In genomic region chr7:35746686-35747396, GRCm38 (mm10) we compare ENCODE assay signal across 18 mouse cellular contexts. TPM values are rescaled to one million over a fixed set of nuclear protein-coding genes. Genes with fewer than 3 reads are reported as not detected.
A peak's percentile ranks its signal among the peaks of the same experiment; 100 is the strongest.
DNase-seq lines count a peak whose midpoint lies in the region; ATAC-seq lines count a peak whose summit lies in the region.
"Had no signal": no experiment of that assay in that cellular context is flagged by ENCODE, and none has a peak within 500 bp of the region (broad histone marks: within the 10 kb centered on the region; RNA-seq: fewer than 3 reads in every experiment).

No protein-coding gene starts in this region.

- DNase-seq in forebrain, embryonic 10.5 days (ENCODE audit: extremely low spot score, low spot score): no peak
- no peak for DNase-seq in forebrain, embryonic 14.5 days (ENCODE audit: low spot score)
- DNase-seq in kidney, adult 8-10 months: peak; percentile 25 to 30
- no peak for DNase-seq in midbrain, embryonic 10.5 days (ENCODE audit: low spot score)
- DNase-seq in ZHBTc4 (ENCODE audit: low read depth, low spot score): peak; percentile 52
- DNase-seq in left cerebral cortex, postnatal 14 days (ENCODE audit: low spot score in 2 of 2): no peak
- DNase-seq: adrenal gland, adult 2 months; adrenal gland, postnatal 36 days; cerebellum, adult 2 months; gastrocnemius, postnatal 10 days; heart, adult 18-20 months; heart, postnatal 10 days had no signal

- H3K4me1 ChIP-seq in forebrain, embryonic 10.5 days: peaks cover 16% of the 10 kb centered on the region
- no peaks in the 10 kb centered on the region for H3K4me1 ChIP-seq in forebrain, embryonic 14.5 days (ENCODE audit: control insufficient read depth, insufficient read depth, low read length)
- peaks cover 5% of the 10 kb centered on the region; the same call in 1 of the 2 replicates for H3K4me1 ChIP-seq in kidney, embryonic 16.5 days (ENCODE audit: insufficient read depth, low read length)
- H3K4me1 ChIP-seq in midbrain, embryonic 10.5 days: peaks cover 21% of the 10 kb centered on the region
- H3K4me1 ChIP-seq in midbrain, embryonic 16.5 days (ENCODE audit: control insufficient read depth, insufficient read depth, low read length): no peaks in the 10 kb centered on the region

- H3K27ac ChIP-seq in forebrain, embryonic 10.5 days: peak overlapping the region; percentile 44; the same call in 1 of the 2 replicates
- H3K27ac ChIP-seq in forebrain, embryonic 14.5 days (ENCODE audit: low read depth, low read length): no peak overlapping the region
- no peak overlapping the region for H3K27ac ChIP-seq in kidney, embryonic 16.5 days (ENCODE audit: low read length)
- H3K27ac ChIP-seq in midbrain, embryonic 10.5 days (replicated peaks): peak overlapping the region; percentile 55
- no peak overlapping the region for H3K27ac ChIP-seq in midbrain, embryonic 16.5 days (ENCODE audit: low read length)
- H3K27ac ChIP-seq: forebrain, embryonic 13.5 days; heart, embryonic 10.5 days; hindbrain, embryonic 13.5 days; hindbrain, postnatal 0 days had no signal

- peaks cover 94% of the 10 kb centered on the region for H3K36me3 ChIP-seq in forebrain, embryonic 10.5 days (replicated peaks)
- H3K36me3 ChIP-seq in forebrain, embryonic 14.5 days (ENCODE audit: control insufficient read depth, insufficient read depth, low read length): peaks cover 81% of the 10 kb centered on the region
- peaks cover 31% of the 10 kb centered on the region for H3K36me3 ChIP-seq in kidney, embryonic 16.5 days (ENCODE audit: insufficient read depth, low read length)
- H3K36me3 ChIP-seq in midbrain, embryonic 10.5 days: peaks cover 99% of the 10 kb centered on the region
- H3K36me3 ChIP-seq in midbrain, embryonic 16.5 days (ENCODE audit: control insufficient read depth, insufficient read depth, low read length): peaks cover 14% of the 10 kb centered on the region

- peaks cover 8% of the 10 kb centered on the region; the same call in 1 of the 2 replicates for H3K9me3 ChIP-seq in forebrain, embryonic 10.5 days
- no peaks in the 10 kb centered on the region for H3K9me3 ChIP-seq in forebrain, embryonic 14.5 days (replicated peaks; ENCODE audit: control insufficient read depth, low read length)
- no peaks in the 10 kb centered on the region; the same call in 1 of the 2 replicates for H3K9me3 ChIP-seq in kidney, embryonic 16.5 days (ENCODE audit: low read length)
- no peaks in the 10 kb centered on the region for H3K9me3 ChIP-seq in midbrain, embryonic 10.5 days (replicated peaks)
- no peaks in the 10 kb centered on the region for H3K9me3 ChIP-seq in midbrain, embryonic 16.5 days (replicated peaks; ENCODE audit: control insufficient read depth, low read length, poor library complexity, severe bottlenecking)
- H3K9me3 ChIP-seq: forebrain, embryonic 13.5 days; heart, embryonic 10.5 days; hindbrain, embryonic 13.5 days had no signal

- 90% methylated on average over 12 of the region's 12 CpGs for WGBS in forebrain, embryonic 10.5 days
- WGBS in forebrain, embryonic 14.5 days: 90% methylated on average over 12 of the region's 12 CpGs
- WGBS in kidney, embryonic 16.5 days: 79% methylated on average over 12 of the region's 12 CpGs
- 79% methylated on average over 12 of the region's 12 CpGs for WGBS in midbrain, embryonic 10.5 days
- 75% methylated on average over 12 of the region's 12 CpGs for WGBS in midbrain, embryonic 16.5 days

- H3K9ac ChIP-seq in forebrain, embryonic 14.5 days (ENCODE audit: low read length): no peak overlapping the region
- H3K9ac ChIP-seq in kidney, embryonic 16.5 days (replicated peaks; ENCODE audit: low read length): no peak overlapping the region
- H3K9ac ChIP-seq in midbrain, embryonic 16.5 days (ENCODE audit: low read depth, low read length): no peak overlapping the region
- H3K9ac ChIP-seq: forebrain, embryonic 13.5 days; hindbrain, embryonic 13.5 days had no signal

- peaks cover 61% of the 10 kb centered on the region for H3K27me3 ChIP-seq in forebrain, embryonic 10.5 days (ENCODE audit: poor library complexity, severe bottlenecking)
- no peaks in the 10 kb centered on the region for H3K27me3 ChIP-seq in forebrain, embryonic 14.5 days (replicated peaks; ENCODE audit: control insufficient read depth, insufficient read depth, low read length)
- no peaks in the 10 kb centered on the region for H3K27me3 ChIP-seq in kidney, embryonic 16.5 days (ENCODE audit: insufficient read depth, low read length)
- no peaks in the 10 kb centered on the region for H3K27me3 ChIP-seq in midbrain, embryonic 10.5 days (ENCODE audit: low read depth, poor library complexity, severe bottlenecking)
- no peaks in the 10 kb centered on the region for H3K27me3 ChIP-seq in midbrain, embryonic 16.5 days (ENCODE audit: control insufficient read depth, insufficient read depth, low read depth, low read length)
- H3K27me3 ChIP-seq: forebrain, embryonic 13.5 days; hindbrain, embryonic 13.5 days had no signal

- intact Hi-C loops in left cerebral cortex, postnatal 14 days (cut with DNase I): no loop called here

- no peak overlapping the region for H3K4me3 ChIP-seq in forebrain, embryonic 10.5 days
- no peak overlapping the region for H3K4me3 ChIP-seq in forebrain, embryonic 14.5 days (ENCODE audit: low read depth, low read length)
- H3K4me3 ChIP-seq in kidney, embryonic 16.5 days (ENCODE audit: low read length): no peak overlapping the region
- no peak overlapping the region for H3K4me3 ChIP-seq in midbrain, embryonic 10.5 days
- no peak overlapping the region for H3K4me3 ChIP-seq in midbrain, embryonic 16.5 days (ENCODE audit: low read depth, low read length)
- H3K4me3 ChIP-seq: forebrain, embryonic 13.5 days; heart, embryonic 10.5 days; hindbrain, embryonic 13.5 days had no signal

- no peak for ATAC-seq in forebrain, embryonic 14.5 days
- ATAC-seq in kidney, embryonic 16.5 days (ENCODE audit: low FRiP score, low TSS enrichment): no peak
- no peak for ATAC-seq in midbrain, embryonic 16.5 days
- ATAC-seq: forebrain, embryonic 13.5 days; hindbrain, postnatal 0 days had no signal

- no peak overlapping the region for H3K4me2 ChIP-seq in forebrain, embryonic 14.5 days (ENCODE audit: low read length)
- H3K4me2 ChIP-seq in kidney, embryonic 16.5 days (replicated peaks; ENCODE audit: low read depth, low read length): no peak overlapping the region
- H3K4me2 ChIP-seq in midbrain, embryonic 16.5 days (ENCODE audit: low read length): no peak overlapping the region
- H3K4me2 ChIP-seq: forebrain, embryonic 13.5 days; hindbrain, embryonic 13.5 days had no signal

RNA-seq across cellular contexts. Expression of gene Dpy19l3, which starts 7.4 kb away (rescaled TPM):
- polyA plus RNA-seq in forebrain, embryonic 10.5 days (2016; fragmentation: Nextera tagmentation; extraction: Ambion mirVana): 30.5 and 31.5 TPM in 2 replicates
- polyA plus RNA-seq in forebrain, embryonic 14.5 days (2014; fragmentation: Nextera tagmentation; extraction: Ambion mirVana): 58.8 and 59.7 TPM in 2 replicates
- polyA plus RNA-seq in kidney, embryonic 16.5 days (2015; fragmentation: Nextera tagmentation; extraction: Ambion mirVana): 26.9 and 27.5 TPM in 2 replicates
- 34.3 and 34.7 TPM in 2 replicates for polyA plus RNA-seq in midbrain, embryonic 10.5 days (2016; fragmentation: Nextera tagmentation; extraction: Ambion mirVana)
- polyA plus RNA-seq in midbrain, embryonic 16.5 days (2015; fragmentation: Nextera tagmentation; extraction: Ambion mirVana): 42.4 and 44.6 TPM in 2 replicates
- 10 to 100 TPM; 58.7 to 61.6 TPM for total RNA-seq in left cerebral cortex, postnatal 14 days (2021)

RNA-seq across cellular contexts. Expression of gene Zfp507, which starts 56.0 kb away (rescaled TPM):
- polyA plus RNA-seq in forebrain, embryonic 10.5 days (2016; fragmentation: Nextera tagmentation; extraction: Ambion mirVana): 17.5 and 18.6 TPM in 2 replicates
- polyA plus RNA-seq in forebrain, embryonic 14.5 days (2014; fragmentation: Nextera tagmentation; extraction: Ambion mirVana): 12.0 and 12.5 TPM in 2 replicates
- 15.5 and 16.5 TPM in 2 replicates for polyA plus RNA-seq in kidney, embryonic 16.5 days (2015; fragmentation: Nextera tagmentation; extraction: Ambion mirVana)
- 16.8 and 18.5 TPM in 2 replicates for polyA plus RNA-seq in midbrain, embryonic 10.5 days (2016; fragmentation: Nextera tagmentation; extraction: Ambion mirVana)
- polyA plus RNA-seq in midbrain, embryonic 16.5 days (2015; fragmentation: Nextera tagmentation; extraction: Ambion mirVana): 11.3 and 13.5 TPM in 2 replicates
- 10 to 100 TPM; 25.2 to 27.1 TPM for total RNA-seq in left cerebral cortex, postnatal 14 days (2021)

Comparison
In these comparisons a context has a peak if more than half of its experiments do, and no peak if none do; other contexts are left out.
1. H3K27ac ChIP-seq: peak in forebrain, embryonic 10.5 days (single experiment) and midbrain, embryonic 10.5 days (single experiment); none in forebrain, embryonic 14.5 days (single experiment), kidney, embryonic 16.5 days (single experiment) and midbrain, embryonic 16.5 days (single experiment).
2. DNase-seq: peak in kidney, adult 8-10 months (2 of 2) and ZHBTc4 (single experiment); none in forebrain, embryonic 10.5 days (single experiment), forebrain, embryonic 14.5 days (single experiment), midbrain, embryonic 10.5 days (single experiment) and left cerebral cortex, postnatal 14 days (0 of 2).